9 mouse cellular contexts compared by ENCODE assay signal in genomic region chr10:60827266-60827665, GRCm38 (mm10). TPM values are rescaled to one million over a fixed set of nuclear protein-coding genes. Genes with fewer than 3 reads are reported as not detected.
A peak's percentile ranks its signal among the peaks of the same experiment; 100 is the strongest.
DNase-seq lines count a peak whose midpoint lies in the region; ATAC-seq and TF ChIP-seq lines count a peak whose summit lies in the region.
"Had no signal": no experiment of that assay in that cellular context is flagged by ENCODE, and none has a peak within 500 bp of the region (broad histone marks: within the 10 kb centered on the region; RNA-seq: fewer than 3 reads in every experiment).

No protein-coding gene starts in this region.

- no peak overlapping the region for H3K9ac ChIP-seq in embryonic facial prominence, embryonic 12.5 days
- H3K9ac ChIP-seq in intestine, embryonic 16.5 days (ENCODE audit: low read depth, low read length), result peak overlapping the region; percentile 61; the same call in 1 of the 2 replicates
- H3K9ac ChIP-seq in midbrain, postnatal 0 days (replicated peaks; ENCODE audit: low read length, poor library complexity, severe bottlenecking), result peak overlapping the region; percentile 56; the same call in 1 of the 2 replicates

- H3K27ac ChIP-seq in embryonic facial prominence, embryonic 12.5 days, result no peak overlapping the region
- no peak overlapping the region for H3K27ac ChIP-seq in intestine, embryonic 16.5 days (ENCODE audit: low read length)
- H3K27ac ChIP-seq in midbrain, postnatal 0 days (ENCODE audit: low read depth, low read length), result no peak overlapping the region

- H3ac ChIP-seq in C2C12 (ENCODE audit: control insufficient read depth, insufficient read length, low read depth), result peak overlapping the region; percentile 68

- TF ChIP-seq CTCF in C2C12 (IDR thresholded peaks at IDR 0.05; ENCODE audit: control insufficient read depth, insufficient read depth, insufficient read length), result no peak
- no peak for TF ChIP-seq CTCF in midbrain, postnatal 0 days (IDR thresholded peaks at IDR 0.05)

- H3K4me3 ChIP-seq in C2C12 (ENCODE audit: insufficient read depth, poor library complexity, severe bottlenecking), result peak overlapping the region; percentile 21
- peak overlapping the region; percentile 35 for H3K4me3 ChIP-seq in embryonic facial prominence, embryonic 12.5 days
- peak overlapping the region; percentile 45 for H3K4me3 ChIP-seq in intestine, embryonic 16.5 days (ENCODE audit: low read length)
- peak overlapping the region; percentile 44 for H3K4me3 ChIP-seq in midbrain, postnatal 0 days (ENCODE audit: low read depth, low read length)
- H3K4me3 ChIP-seq: erythroblast, embryonic 14.5 days had no signal

- peak overlapping the region; percentile 73 for H3K4me2 ChIP-seq in embryonic facial prominence, embryonic 12.5 days (replicated peaks)
- peak overlapping the region; percentile 79 for H3K4me2 ChIP-seq in intestine, embryonic 16.5 days (ENCODE audit: low read depth, low read length)
- peak overlapping the region; percentile 63 for H3K4me2 ChIP-seq in midbrain, postnatal 0 days (ENCODE audit: low read depth, low read length, poor library complexity, severe bottlenecking)

- H3K4me1 ChIP-seq in embryonic facial prominence, embryonic 12.5 days, result peaks cover 62% of the 10 kb centered on the region
- peaks cover 46% of the 10 kb centered on the region for H3K4me1 ChIP-seq in intestine, embryonic 16.5 days (ENCODE audit: control insufficient read depth, insufficient read depth, low read length)
- peaks cover 13% of the 10 kb centered on the region; the same call in 1 of the 2 replicates for H3K4me1 ChIP-seq in midbrain, postnatal 0 days (ENCODE audit: insufficient read depth, low read length)

- H3K79me2 ChIP-seq in C2C12 (ENCODE audit: control insufficient read depth, insufficient read depth), result peaks cover 92% of the 10 kb centered on the region

- no peak for ATAC-seq in embryonic facial prominence, embryonic 12.5 days (ENCODE audit: insufficient number of reproducible peaks, insufficient read depth, low FRiP score, low TSS enrichment)
- ATAC-seq in intestine, embryonic 16.5 days, result no peak
- ATAC-seq in midbrain, postnatal 0 days (ENCODE audit: low FRiP score), result peak; percentile 10; the same call in 1 of the 2 replicates

- H3K79me3 ChIP-seq in C2C12 (ENCODE audit: low read depth), result peaks cover 90% of the 10 kb centered on the region

- no peaks in the 10 kb centered on the region for H3K27me3 ChIP-seq in C2C12 (ENCODE audit: control insufficient read depth, insufficient read depth, insufficient read length)
- H3K27me3 ChIP-seq in embryonic facial prominence, embryonic 12.5 days, result peaks cover 42% of the 10 kb centered on the region
- H3K27me3 ChIP-seq in intestine, embryonic 16.5 days (replicated peaks; ENCODE audit: control insufficient read depth, insufficient read depth, low read length), result peaks cover 17% of the 10 kb centered on the region
- H3K27me3 ChIP-seq in midbrain, postnatal 0 days (ENCODE audit: insufficient read depth, low read length), result peaks cover 50% of the 10 kb centered on the region

- DNase-seq in heart, adult 11 months, result peak; percentile 89
- DNase-seq in heart, adult 9 months (ENCODE audit: low spot score in 2 of 2), result no peak
- DNase-seq in midbrain, postnatal 0 days (ENCODE audit: low spot score), result peak; percentile 77
- no peak for DNase-seq in gastrocnemius, adult 18-20 months (ENCODE audit: low spot score)
- DNase-seq in thymus, postnatal 10 days (ENCODE audit: low spot score in 2 of 2), result no peak

- H3K9me3 ChIP-seq in embryonic facial prominence, embryonic 12.5 days, result no peaks in the 10 kb centered on the region
- no peaks in the 10 kb centered on the region for H3K9me3 ChIP-seq in intestine, embryonic 16.5 days (ENCODE audit: control insufficient read depth, low read length)
- H3K9me3 ChIP-seq in midbrain, postnatal 0 days (ENCODE audit: low read length), result no peaks in the 10 kb centered on the region

- WGBS in embryonic facial prominence, embryonic 12.5 days, result 19% methylated on average over 5 of the region's 5 CpGs
- 16% methylated on average over 5 of the region's 5 CpGs for WGBS in intestine, embryonic 16.5 days
- 25% methylated on average over 5 of the region's 5 CpGs for WGBS in midbrain, postnatal 0 days

- peaks cover 39% of the 10 kb centered on the region for H3K36me3 ChIP-seq in C2C12 (ENCODE audit: control insufficient read depth, insufficient read depth)
- H3K36me3 ChIP-seq in embryonic facial prominence, embryonic 12.5 days, result no peaks in the 10 kb centered on the region
- no peaks in the 10 kb centered on the region for H3K36me3 ChIP-seq in intestine, embryonic 16.5 days (ENCODE audit: control insufficient read depth, insufficient read depth, low read length)
- no peaks in the 10 kb centered on the region for H3K36me3 ChIP-seq in midbrain, postnatal 0 days (ENCODE audit: insufficient read depth, low read length)

TF ChIP-seq in C2C12, 6 proteins besides CTCF, POLR2A, EP300 and RAD21:
- no peak for TF ChIP-seq MYOG (IDR thresholded peaks at IDR 0.05; ENCODE audit: control insufficient read depth, extremely low read depth, insufficient read length)
- TF ChIP-seq USF1 (IDR thresholded peaks at IDR 0.05; ENCODE audit: low read depth), result no peak
- TF ChIP-seq MYOD1 (IDR thresholded peaks at IDR 0.05; ENCODE audit: control insufficient read depth, insufficient read length, low read depth), result no peak
- no peak for TF ChIP-seq MAX (IDR thresholded peaks at IDR 0.05)
- TF ChIP-seq CEBPB (IDR thresholded peaks at IDR 0.05; ENCODE audit: low read depth), result no peak
- TF ChIP-seq FOSL1 (IDR thresholded peaks at IDR 0.05; ENCODE audit: insufficient read depth, low read length, poor library complexity, severe bottlenecking), result no peak

RNA-seq across cellular contexts. Expression of gene Unc5b, which starts 4.1 kb away (rescaled TPM):
- polyA plus RNA-seq in C2C12 (2012; fragmentation: generic; extraction: Trizol), result 142 TPM
- polyA plus RNA-seq in embryonic facial prominence, embryonic 12.5 days (2016; fragmentation: Nextera tagmentation; extraction: Ambion mirVana), result 5.7 and 6.3 TPM in 2 replicates
- polyA plus RNA-seq in intestine, embryonic 16.5 days (2015; fragmentation: Nextera tagmentation; extraction: Ambion mirVana), result 4.3 and 4.6 TPM in 2 replicates
- total RNA-seq in midbrain, postnatal 0 days (2014; rRNA removed), result 13.5 and 17.1 TPM in 2 replicates
- 1.1 and 1.3 TPM in 2 replicates for polyA plus RNA-seq in midbrain, postnatal 0 days (2015; fragmentation: Nextera tagmentation; extraction: Ambion mirVana)
- total RNA-seq in gastrocnemius, adult 18-20 months (2021), result 1 to 10 TPM; 1.3 to 3.3 TPM
- polyA plus RNA-seq: erythroblast, embryonic 14.5 days had no signal

Comparison
In these comparisons a context has a peak if more than half of its experiments do, and no peak if none do; other contexts are left out.
1. DNase-seq: peak in heart, adult 11 months (single experiment) and midbrain, postnatal 0 days (single experiment); none in heart, adult 9 months (0 of 2), gastrocnemius, adult 18-20 months (single experiment) and thymus, postnatal 10 days (0 of 2).
2. RNA of gene Unc5b, which starts 4.1 kb away (polyA plus RNA-seq): 142 TPM in C2C12 (single experiment); 5.7 to 6.3 TPM in embryonic facial prominence, embryonic 12.5 days, 4.3 to 4.6 TPM in intestine, embryonic 16.5 days and 1.1 to 1.3 TPM in midbrain, postnatal 0 days; every median in the first group is over 10 times any median in the second.
3. Peak in every context shown above with its lines, with median percentiles within 50 percentile points of each other: H3K4me3 ChIP-seq and H3K4me2 ChIP-seq.